Mouse (Mus musculus): ENCODE results near the gene Glyr1.

DNA sequence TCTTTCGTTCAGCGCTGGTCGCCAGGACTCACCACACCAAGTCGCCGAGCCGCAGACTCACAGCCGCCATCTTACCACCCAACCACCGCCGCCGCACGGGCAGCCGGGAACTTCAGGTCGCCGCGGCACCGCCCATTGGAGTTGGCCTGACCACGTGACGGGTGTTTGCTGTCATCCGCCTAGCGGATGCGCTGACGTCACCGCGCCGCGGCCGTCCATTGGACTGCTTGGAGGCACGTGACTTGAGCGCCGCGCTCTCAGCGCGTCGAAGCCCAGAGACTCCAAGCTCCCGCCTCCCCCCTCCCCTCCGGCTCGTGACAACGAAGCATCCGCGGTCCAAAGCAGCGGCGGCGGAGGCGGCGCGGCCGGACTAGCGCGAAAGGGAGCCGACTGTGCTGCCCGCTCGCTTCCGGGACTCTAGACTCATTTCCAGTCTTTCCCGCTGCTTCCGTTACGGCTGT lies at the start of gene Glyr1, which contains the start of gene Ubn1:
- TF ChIP-seq USF1 (IDR thresholded peaks at IDR 0.05; ENCODE audit: low read depth) = peak; percentile 99
- no peak for TF ChIP-seq CTCF (IDR thresholded peaks at IDR 0.05; ENCODE audit: control insufficient read depth, insufficient read depth, insufficient read length)
- no peak for TF ChIP-seq MYOD1 (IDR thresholded peaks at IDR 0.05; ENCODE audit: control insufficient read depth, insufficient read length, low read depth)
- peak; percentile 70 for TF ChIP-seq MAX (IDR thresholded peaks at IDR 0.05)
